Mouse (Mus musculus) kidney, adult 9 months (tissue): ENCODE measurements around the gene Col4a2.

Experiments used
- DNase-seq: peaks from one replicate; pipeline ENCODE4 v3.0.0; 2022

Gene Col4a2

GRCm38 (mm10) chr8:11297141-11297838, 15.3 kb upstream of the Col4a2 start:
- DNase-seq: peak; percentile 59

DNA sequence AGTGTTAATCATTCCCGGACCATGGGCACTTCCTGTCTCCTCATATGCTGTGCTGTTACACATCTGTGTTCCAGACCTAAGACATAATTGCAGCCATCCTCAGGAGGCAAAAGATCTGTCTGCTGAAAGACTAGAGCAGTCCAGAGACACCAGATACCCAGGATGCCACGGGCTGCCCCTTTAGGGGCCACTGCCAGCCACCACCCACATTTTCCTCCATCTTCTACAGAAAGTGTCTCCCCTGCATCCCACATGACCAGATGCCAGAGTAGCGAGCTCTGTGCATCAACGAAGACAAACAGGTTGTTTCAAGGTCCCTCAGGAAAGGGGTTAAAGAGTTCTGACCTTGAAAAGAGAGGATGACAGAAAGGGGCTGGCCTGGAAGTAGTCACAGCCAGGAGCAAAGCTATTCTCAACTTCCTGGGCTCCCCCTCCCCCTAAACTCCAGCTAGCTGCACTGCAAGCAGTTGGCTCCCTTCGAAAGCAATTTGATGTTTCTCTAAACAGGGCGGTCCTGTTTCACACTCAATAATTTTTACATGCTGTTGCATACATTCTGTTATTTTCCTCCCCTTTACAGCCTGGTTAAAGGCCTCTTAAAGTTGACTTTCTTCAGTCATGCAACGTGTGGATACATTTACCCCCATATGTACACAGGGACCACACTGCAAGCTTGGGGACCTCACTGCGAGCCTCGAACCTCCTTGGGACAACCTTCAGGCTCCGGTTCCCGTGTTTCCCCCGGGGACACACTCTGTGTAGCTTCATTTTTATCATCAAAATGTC, 13.9 kb upstream of the Col4a2 start:
- DNase-seq: no peak

GRCm38 (mm10) chr8:11299317-11299602, 13.3 kb upstream of the Col4a2 start:
- DNase-seq: no peak

- DNase-seq: peak; percentile 45
Observed at GRCm38 (mm10) chr8:11300436-11300835, 12.2 kb upstream of the Col4a2 start.

GRCm38 (mm10) chr8:11304027-11304601, 8.5 kb upstream of the Col4a2 start:
- DNase-seq: no peak

DNA sequence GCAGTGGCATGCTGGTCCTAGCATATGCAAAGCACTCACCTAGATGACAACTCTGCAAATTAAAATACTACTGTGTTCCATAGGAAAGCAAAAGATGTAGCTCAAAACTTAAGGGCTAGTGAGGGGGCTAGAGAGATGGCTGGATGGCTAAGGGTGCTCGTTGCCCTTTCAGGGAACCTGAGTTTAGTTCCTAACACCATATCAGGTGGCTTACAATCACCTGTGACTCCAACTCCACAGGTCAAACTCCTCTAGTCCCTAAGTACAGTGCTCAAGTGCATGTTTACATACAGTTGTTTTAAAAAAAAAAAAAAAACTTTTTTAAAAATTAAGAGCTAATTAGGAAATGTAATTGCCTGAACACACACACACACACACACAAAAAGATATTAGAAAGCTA, 7.1 kb upstream of the Col4a2 start:
- no peak for DNase-seq

DNA sequence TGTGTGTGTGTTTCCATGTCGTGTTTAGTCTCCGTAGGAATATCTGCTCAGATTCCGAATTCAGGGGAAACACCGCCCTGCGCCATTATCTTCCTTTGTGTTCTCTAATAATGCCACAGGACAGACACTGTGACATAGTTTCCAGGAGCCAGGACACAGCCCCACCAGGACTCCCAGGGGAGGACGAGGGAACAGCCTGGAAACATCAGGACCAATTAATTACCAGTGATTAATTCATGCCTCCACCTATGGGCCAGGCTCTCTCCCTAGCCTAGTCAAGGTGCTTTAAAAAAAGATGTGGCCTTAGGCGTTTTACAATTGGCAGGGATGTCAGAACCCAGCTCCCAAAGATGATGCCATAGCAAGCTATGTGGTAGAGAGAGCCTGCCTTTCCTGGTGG, 5.2 kb upstream of the Col4a2 start:
- no peak for DNase-seq

- DNase-seq: peak; percentile 86
Observed at GRCm38 (mm10) chr8:11308570-11308998, 4.0 kb upstream of the Col4a2 start.

DNA sequence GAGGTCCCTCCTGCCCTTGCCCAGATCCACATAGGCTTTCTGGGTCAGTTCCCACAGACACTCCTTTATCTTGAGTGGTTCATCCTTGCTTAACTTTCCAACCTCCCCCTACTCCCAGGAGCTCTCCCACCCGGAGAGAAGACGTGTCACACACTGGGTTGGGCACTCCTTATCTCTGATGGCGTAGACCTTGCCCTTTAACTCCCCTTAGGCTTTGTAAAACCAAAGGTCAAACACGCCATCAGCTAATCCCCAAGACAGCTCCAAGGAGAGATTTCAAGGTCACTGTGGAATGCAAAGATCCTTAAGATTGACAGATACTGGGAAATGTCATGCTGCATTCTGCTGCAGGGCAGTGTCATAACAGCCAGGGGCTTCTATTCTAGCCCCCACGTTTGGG, 3.4 kb upstream of the Col4a2 start:
- no peak for DNase-seq

GRCm38 (mm10) chr8:11310049-11310448, 2.6 kb upstream of the Col4a2 start:
- no peak for DNase-seq

- peak; percentile 71 for DNase-seq
Observed at GRCm38 (mm10) chr8:11311681-11312348, 790 bp upstream of the Col4a2 start.

GRCm38 (mm10) chr8:11313176-11314111, 839 bp downstream of the Col4a2 start:
- peak; percentile 82 for DNase-seq

- no peak for DNase-seq
Observed at GRCm38 (mm10) chr8:11314613-11315012, 2.0 kb downstream of the Col4a2 start.

DNA sequence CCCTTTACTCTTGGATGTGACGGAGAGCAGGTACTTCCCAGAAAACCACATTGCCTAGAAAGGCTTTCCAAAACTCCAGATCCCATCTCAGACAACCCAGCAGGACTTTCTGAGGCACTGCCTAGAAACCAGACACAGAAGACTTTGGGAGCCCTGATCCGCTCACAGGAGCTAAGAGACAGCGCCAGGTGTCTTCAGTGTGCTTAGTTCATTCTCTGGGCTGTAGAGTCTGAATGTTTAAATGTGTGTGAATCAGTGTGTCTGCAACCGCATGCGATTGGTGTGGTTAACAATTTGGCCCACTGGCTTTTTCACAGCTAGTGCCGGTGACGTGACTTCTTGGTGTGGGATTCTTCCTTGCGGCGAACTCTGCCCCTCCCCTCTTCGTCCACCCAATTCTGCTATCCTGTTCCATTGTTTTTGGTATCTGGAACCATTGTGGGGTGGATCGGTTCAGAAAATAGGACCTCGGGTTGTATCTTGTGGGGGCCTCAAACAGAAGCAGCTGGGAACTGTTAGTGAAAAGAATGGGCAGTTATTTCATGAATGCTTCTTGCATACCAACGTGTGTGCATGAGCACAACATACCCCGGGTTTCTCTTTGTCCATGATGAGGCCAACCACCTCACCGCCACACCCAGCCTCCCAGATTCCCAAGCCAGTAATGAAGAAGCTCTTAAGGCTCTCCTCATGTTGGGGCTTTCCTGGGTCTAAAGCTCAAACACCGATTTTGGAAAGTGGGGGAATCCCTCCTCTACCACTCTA, 2.8 kb downstream of the Col4a2 start:
- no peak for DNase-seq

- DNase-seq: no peak
Observed at GRCm38 (mm10) chr8:11316118-11316517, 3.5 kb downstream of the Col4a2 start.

GRCm38 (mm10) chr8:11319405-11319804, 6.8 kb downstream of the Col4a2 start:
- DNase-seq: no peak

DNA sequence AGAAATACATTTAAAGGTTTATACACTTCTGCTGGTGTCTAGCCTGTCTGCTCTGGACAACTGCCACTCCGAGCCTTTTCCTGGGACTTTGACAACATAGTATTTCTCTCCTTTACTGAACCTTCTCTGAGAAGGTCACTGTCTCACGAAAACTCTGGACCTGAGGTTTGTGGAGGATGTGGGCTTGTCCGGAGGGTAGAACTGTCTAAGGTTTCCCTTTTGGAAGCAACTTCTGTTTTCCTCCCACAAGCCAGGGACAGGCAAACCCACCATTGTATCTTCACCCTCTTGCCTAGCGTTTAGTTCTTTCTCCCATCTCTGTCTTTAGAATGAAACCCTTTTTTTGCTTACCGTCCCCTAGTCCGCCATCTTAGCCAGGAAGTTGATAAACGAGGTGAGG, 9.2 kb downstream of the Col4a2 start:
- DNase-seq: no peak

- DNase-seq: no peak
Observed at GRCm38 (mm10) chr8:11322724-11323585, 10.3 kb downstream of the Col4a2 start.

GRCm38 (mm10) chr8:11323681-11324080, 11.1 kb downstream of the Col4a2 start:
- DNase-seq: peak; percentile 68

- DNase-seq: peak; percentile 67
Observed at GRCm38 (mm10) chr8:11324801-11325395, 12.3 kb downstream of the Col4a2 start.
